Mouse (Mus musculus) layer of hippocampus, adult 9-10 months (tissue): ENCODE results near the gene Gm3259.
"Not testable (repeated sequence)": the region's sequence is repeated elsewhere in the genome, so short reads cannot be mapped to it uniquely, and the experiment has no call there.

Experiments
- DNase-seq: peaks from one replicate; pipeline ENCODE4 v3.0.0; 2022; ENCODE audit warnings: low spot score

Gene Gm3259

DNA sequence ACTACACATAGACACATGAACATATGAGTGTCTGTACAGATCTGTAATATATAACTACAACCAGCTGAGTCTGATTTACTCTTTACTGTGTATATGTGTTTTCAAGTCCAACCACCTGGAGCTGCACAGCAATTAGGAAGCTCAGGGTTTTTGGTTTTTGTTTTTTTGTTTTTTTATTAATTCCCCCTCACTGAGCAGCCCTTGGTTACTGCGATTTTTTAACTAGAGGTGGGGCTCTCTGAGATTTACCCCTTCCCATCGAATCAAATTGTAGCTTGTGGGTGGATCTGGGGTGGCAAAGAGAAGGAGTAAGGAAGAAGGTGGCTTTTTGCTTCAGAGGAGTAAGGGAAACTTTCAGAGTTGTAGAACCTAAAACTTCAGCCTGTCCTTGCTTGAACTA, at the start of gene Gm3259:
Gene Gm3259, plus strand, starts transcription at position 301 of the 400 bp plus-strand sequence.
- DNase-seq: not testable (repeated sequence)

DNA sequence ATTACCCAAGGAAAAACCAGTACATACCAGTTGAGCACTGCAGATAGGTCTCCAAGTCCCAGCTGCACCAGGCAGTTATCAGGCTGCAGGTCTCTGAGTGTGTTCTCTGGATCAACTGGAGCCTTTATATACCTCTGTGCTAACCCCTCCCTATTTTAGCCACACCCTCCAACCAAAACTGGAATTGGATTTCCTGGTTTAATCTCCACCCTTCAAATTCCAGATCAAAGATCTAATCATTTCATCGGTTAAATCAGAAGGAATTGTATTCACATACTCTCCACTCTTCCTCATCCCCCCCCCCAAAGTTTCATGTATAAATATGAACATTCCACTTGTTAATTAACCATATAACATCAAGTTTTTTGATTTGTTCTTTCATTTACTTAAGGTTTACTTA, 33.0 kb upstream of the Gm3259 start, which contains the start of gene Gm10424:
Gene Gm10424, minus strand, starts transcription at position 101 of the 400 bp plus-strand sequence.
- not testable (repeated sequence) for DNase-seq
